Mouse (Mus musculus) megakaryocyte, embryonic 14.5 days (primary cell): ENCODE measurements at regions not wholly inside any gene's neighbourhood (a gene's known extent, or its start where the extent isn't known, plus 50 kb on each side); places are given as distances from the start of the nearest gene placed in this dataset.

ENCODE experiments used
- H3K27me3 ChIP-seq: replicated peaks from 2 replicates; pipeline ENCODE3; 2012; ENCODE audit warnings: inconsistent platforms
- H3K36me3 ChIP-seq: replicated peaks from 2 replicates; pipeline ENCODE3; 2012; ENCODE audit warnings: low read length, inconsistent platforms, mixed read lengths
- H3K4me1 ChIP-seq: 2 replicates; pipeline ENCODE4 v1.6.1; 2012; ENCODE audit warnings: inconsistent platforms
- H3K4me3 ChIP-seq: replicated peaks from 2 replicates; pipeline ENCODE3; 2012; ENCODE audit warnings: moderate library complexity, mild to moderate bottlenecking, inconsistent platforms
- H3K9me3 ChIP-seq: 2 replicates; pipeline ENCODE4 v1.6.1; 2012; ENCODE audit warnings: inconsistent platforms
- FLI1 ChIP-seq: IDR thresholded peaks from 2 replicates; pipeline ENCODE4 v1.6.1; 2012; ENCODE audit warnings: low read length, inconsistent platforms, mixed read lengths
- GATA1 ChIP-seq: IDR thresholded peaks from 3 replicates; pipeline ENCODE4 v1.6.1; 2012; ENCODE audit warnings: mixed read lengths, low read length, inconsistent platforms, borderline replicate concordance

DNA sequence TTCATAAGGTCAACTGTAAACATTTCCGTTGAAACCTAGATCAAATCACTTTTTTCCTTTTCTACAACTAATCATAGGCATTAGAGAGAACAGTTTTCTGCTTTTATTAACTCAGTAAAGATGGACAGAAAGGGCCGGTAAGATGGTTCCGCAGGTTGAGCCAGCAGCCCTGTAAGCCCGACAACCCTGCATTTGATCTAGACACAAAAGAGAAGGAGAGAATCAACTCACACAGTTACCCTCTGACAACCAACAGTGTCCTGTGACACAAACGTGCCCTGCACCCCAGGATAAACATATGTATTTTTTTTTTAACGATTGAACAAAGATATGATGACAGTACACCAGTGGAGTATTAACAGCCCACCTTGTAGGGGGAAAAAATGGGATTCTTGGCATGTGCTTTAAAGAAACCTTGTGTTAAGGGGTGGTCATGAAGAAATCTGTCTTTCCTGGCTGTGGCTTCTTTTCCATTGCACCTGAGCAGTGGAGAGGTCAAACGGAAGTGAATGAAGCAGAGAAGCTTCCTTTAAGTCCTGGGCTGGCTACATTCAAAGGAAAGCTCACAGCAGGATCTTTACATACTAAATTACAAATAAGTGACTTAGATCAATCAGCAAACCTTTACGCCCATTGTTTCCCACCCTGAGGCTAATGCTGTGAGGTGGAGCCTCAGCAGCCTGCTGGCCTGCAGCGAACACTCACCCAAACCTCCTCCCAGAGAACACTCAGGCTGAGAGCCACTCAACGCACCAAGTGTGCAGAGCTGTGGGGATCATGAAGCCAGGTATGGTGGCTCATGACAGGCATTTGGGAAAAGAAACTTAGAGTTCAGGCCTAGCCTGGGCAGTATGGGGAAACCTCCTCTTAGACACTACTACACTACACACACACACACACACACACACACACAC lies 66.8 kb upstream of the Arhgap29 start:
- Histone ChIP-seq H3K27me3 (peaks cover 11% of the 10 kb centered on the region), H3K4me1 (peaks cover 37% of the 10 kb centered on the region)

DNA sequence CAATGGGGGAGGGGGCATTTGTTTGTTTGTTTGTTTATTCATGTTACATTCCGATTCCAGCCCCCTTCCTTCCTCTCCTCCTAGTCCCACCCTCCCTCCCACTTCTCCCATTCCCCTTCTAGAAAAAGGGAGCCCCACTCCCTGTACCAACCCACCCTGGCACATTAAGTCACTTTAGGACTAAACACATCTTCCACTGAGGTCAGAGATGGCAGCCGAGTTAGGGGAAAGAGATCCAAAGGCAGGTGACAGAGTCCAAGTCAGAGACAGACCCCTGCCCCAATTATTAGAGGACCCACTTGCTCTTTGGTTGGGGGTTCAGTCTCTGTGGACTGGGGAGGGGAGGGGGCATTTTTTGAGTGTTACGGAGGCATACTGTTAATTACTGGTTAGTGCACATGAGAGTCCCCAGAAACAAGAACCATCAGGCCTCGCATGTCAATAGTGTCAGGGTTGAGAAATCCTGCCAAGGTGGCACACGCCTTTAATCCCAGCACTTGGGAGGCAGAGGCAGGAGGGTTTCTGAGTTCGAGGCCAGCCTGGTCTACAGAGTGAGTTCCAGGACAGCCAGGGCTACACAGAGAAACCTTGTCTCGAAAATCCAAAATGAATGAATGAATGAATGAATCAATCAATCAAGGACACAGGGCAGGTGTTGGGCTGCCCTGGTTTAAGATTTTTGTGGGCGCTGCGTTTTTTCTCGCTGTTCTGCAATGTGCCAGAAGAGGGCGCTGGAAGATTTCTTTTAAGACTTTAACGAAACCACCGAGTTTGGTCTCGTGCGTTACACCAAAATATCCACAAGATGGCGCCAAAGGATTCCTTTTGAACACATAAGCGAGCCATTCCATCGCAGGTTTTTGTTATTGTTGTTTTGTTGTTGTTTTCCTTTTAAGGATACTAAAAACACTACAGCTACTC lies 67.8 kb upstream of the Arhgap29 start:
- Histone ChIP-seq H3K36me3 (no peaks in the 10 kb centered on the region), H3K9me3 (no peaks in the 10 kb centered on the region), H3K4me3 (peak overlapping the region; percentile 54), H3K27me3 (peaks cover 14% of the 10 kb centered on the region), H3K4me1 (peaks cover 32% of the 10 kb centered on the region)
- TF ChIP-seq GATA1: no peak
- TF ChIP-seq FLI1: no peak

More for the DNA sequence above, 66.8 kb upstream of the Arhgap29 start:
- Histone ChIP-seq H3K9me3 (no peaks in the 10 kb centered on the region), H3K36me3 (no peaks in the 10 kb centered on the region), H3K4me3 (peak overlapping the region; percentile 54)
- no peak for TF ChIP-seq GATA1
- TF ChIP-seq FLI1: no peak

DNA sequence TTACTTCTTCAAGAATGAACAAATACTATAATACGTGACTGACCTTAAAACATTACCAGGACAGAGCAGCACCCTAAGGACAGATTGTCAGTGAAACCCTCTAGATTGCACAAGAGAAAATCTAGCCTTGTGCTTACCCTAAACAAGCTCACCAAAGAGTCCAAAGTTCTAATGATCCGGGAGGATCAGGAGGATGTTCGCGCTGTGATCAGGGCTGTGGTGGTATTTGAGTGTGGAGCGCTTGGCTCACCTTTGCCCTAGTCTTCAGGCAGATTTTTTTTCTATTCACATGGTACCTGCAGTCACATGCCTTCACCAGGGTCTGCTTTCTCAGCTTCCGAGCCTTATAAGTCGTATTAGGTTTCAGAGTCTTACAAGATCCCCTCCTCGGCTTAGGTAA lies 65.3 kb upstream of the Abcd3 start:
- no peak for TF ChIP-seq FLI1
- TF ChIP-seq GATA1: no peak
- no peaks in the 10 kb centered on the region for H3K36me3 ChIP-seq
- H3K4me3 ChIP-seq: no peak overlapping the region
- H3K9me3 ChIP-seq: 0 out of 2 replicates have a peak, but pooled peaks cover 2% of the 10 kb centered on the region
- peaks cover 20% of the 10 kb centered on the region for H3K27me3 ChIP-seq
- peaks cover 24% of the 10 kb centered on the region for H3K4me1 ChIP-seq

DNA sequence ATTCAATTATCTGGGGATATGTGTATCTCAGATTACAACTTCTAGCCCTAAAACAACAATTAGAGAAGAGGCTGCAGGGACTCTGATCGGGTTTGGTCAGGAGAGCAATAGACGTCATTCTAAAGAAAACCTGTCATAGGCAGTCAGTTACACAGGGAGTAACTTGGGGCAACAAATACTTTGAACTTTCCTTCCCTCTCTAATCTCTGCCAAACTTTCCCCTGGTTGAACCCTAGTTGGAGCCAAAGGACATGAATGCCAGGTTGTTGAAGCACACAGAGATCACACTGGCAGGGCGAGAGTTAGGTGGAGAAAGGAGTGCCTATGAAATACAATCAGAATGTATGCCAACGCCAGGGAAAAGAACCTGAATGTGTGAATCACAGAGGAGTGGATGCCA lies 60.0 kb upstream of the Abcd3 start:
- no peaks in the 10 kb centered on the region for H3K36me3 ChIP-seq
- peaks cover 28% of the 10 kb centered on the region for H3K4me1 ChIP-seq
- TF ChIP-seq GATA1 (no peak), FLI1 (no peak)

DNA sequence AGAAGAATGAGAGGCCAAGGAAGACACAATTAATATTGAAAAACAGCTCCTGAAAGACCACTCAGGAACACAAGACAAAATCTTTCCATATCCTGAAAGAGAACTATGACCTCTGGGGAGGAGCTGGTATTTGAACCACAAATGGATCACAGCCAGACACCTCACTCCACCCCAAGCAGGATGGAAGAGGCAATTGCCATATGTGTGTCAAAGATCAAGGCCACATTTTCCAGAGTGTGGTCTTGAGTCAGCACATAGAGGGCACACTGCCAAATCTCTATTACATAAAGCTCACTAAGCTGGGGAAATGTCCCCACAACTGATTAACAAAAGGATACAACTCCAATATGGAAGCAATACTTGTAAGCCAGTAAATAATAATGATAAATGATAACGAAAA lies 59.5 kb upstream of the Abcd3 start:
- Histone ChIP-seq H3K4me3 (no peak overlapping the region), H3K4me1 (peaks cover 28% of the 10 kb centered on the region), H3K9me3 (0 out of 2 replicates have a peak, but pooled peaks cover 2% of the 10 kb centered on the region), H3K27me3 (peaks cover 30% of the 10 kb centered on the region), H3K36me3 (no peaks in the 10 kb centered on the region)
- TF ChIP-seq FLI1: no peak
- TF ChIP-seq GATA1: no peak

More for the DNA sequence above, 60.0 kb upstream of the Abcd3 start:
- Histone ChIP-seq H3K27me3 (peaks cover 28% of the 10 kb centered on the region), H3K9me3 (0 out of 2 replicates have a peak, but pooled peaks cover 2% of the 10 kb centered on the region), H3K4me3 (no peak overlapping the region)

DNA sequence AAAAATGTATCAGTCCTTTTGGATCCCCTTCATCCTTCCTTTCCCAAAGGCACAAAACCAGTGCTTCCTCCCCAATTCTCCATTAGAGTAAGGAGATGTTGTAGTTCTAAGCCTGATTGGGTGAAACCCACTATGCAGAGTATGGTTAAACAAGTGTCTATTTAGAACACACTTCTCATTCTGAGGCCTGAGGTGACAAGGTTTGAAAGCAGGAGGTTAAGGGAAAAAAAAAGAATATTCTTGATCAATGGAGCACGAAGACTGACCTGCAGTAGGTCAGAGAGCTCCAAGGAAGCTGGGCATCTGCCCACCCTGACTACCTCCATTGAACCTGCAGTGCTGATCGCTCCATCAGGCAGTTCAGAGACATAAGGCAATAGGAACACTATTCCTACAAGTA lies 58.5 kb upstream of the Abcd3 start:
- TF ChIP-seq GATA1 (no peak), FLI1 (no peak)
- Histone ChIP-seq H3K36me3 (no peaks in the 10 kb centered on the region), H3K4me1 (peaks cover 28% of the 10 kb centered on the region), H3K9me3 (0 out of 2 replicates have a peak, but pooled peaks cover 2% of the 10 kb centered on the region), H3K27me3 (peaks cover 38% of the 10 kb centered on the region), H3K4me3 (no peak overlapping the region)

DNA sequence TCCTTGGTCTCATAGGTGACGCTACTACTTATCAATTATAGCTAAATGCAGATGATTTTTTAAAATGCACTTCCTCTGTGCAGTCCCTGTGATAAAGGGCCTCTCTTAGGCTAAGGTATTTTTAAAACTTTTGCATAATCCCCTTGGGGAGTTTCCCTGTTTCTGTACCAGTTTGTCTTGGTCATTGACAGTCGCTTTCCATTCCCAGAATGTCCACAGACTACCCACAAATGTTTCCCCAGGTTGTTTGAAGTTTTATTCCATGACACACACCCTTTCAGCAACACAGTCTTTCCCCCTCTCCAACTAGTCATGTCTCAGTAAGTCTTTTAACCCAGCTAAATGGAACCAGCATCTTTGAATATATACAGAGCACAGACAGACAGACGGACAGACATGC lies 57.6 kb upstream of the Abcd3 start:
- 0 out of 2 replicates have a peak, but pooled peaks cover 2% of the 10 kb centered on the region for H3K9me3 ChIP-seq
- peaks cover 28% of the 10 kb centered on the region for H3K4me1 ChIP-seq
- TF ChIP-seq GATA1: no peak
- TF ChIP-seq FLI1: no peak
- peaks cover 38% of the 10 kb centered on the region for H3K27me3 ChIP-seq
- H3K36me3 ChIP-seq: no peaks in the 10 kb centered on the region
- no peak overlapping the region for H3K4me3 ChIP-seq

DNA sequence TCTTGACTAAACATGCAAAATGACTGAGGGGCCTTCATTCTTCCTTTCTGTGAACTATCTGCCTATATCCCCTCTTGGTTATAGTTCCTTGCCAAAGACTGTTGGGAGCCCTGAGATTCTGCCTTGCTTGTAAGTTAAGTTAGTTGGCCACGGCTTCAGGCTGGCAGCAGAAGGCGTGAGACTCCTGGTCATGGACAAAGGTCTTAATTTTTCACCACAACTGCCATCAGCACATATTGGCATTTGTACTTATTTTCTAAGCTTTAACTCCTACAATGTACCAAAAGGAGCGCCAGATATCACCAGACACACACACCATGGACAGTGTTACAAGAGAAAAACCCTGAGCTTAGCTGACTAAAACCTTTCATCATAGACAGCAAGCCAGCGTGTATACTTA lies 56.7 kb upstream of the Abcd3 start:
- Histone ChIP-seq H3K4me3 (no peak overlapping the region), H3K4me1 (peaks cover 28% of the 10 kb centered on the region)
- TF ChIP-seq GATA1 (no peak), FLI1 (no peak)

DNA sequence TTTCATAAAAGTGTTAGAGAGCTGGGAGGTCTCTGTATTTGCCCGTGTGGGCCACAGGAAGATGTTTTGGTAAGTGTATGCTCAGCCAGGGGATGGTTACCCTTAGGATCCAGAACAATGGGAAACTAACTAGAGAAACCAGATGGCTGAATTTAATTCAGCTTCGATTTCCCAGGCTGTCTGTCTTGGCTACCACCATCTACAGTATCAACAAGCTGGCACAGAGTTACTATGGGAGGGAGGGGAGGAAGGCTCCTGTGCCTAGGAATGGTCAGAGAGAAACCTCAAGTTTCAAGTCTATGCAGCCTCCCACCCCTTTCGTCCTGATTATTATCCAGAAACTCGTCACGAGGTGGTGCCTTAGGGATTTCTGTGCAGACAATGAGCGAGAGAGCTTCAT lies 55.6 kb upstream of the Abcd3 start:
- Histone ChIP-seq H3K4me3 (no peak overlapping the region), H3K36me3 (no peaks in the 10 kb centered on the region), H3K4me1 (peaks cover 28% of the 10 kb centered on the region), H3K9me3 (0 out of 2 replicates have a peak, but pooled peaks cover 1% of the 10 kb centered on the region), H3K27me3 (peaks cover 43% of the 10 kb centered on the region)
- TF ChIP-seq GATA1: no peak
- TF ChIP-seq FLI1: no peak

More for the DNA sequence above, 56.7 kb upstream of the Abcd3 start:
- H3K9me3 ChIP-seq: 0 out of 2 replicates have a peak, but pooled peaks cover 2% of the 10 kb centered on the region
- peaks cover 43% of the 10 kb centered on the region for H3K27me3 ChIP-seq
- no peaks in the 10 kb centered on the region for H3K36me3 ChIP-seq
